Mouse (Mus musculus) erythroid progenitor cell, adult 5-6 weeks (primary cell): ENCODE data around the gene Pcbp3. TPM values are rescaled to one million over a fixed set of nuclear protein-coding genes. Genes with fewer than 3 reads are reported as not detected.

ENCODE experiments used
- ATAC-seq: replicated peaks from 2 replicates; pipeline ENCODE4 v1.8.0; 2016; ENCODE audit warnings: moderate number of reproducible peaks, mild to moderate bottlenecking, moderate TSS enrichment, inconsistent platforms; ENCODE audit not compliant: poor library complexity, low FRiP score, severe bottlenecking
- total RNA-seq, 2 experiments: library from RNA; stranded (forward) in 1 of 2; stranded (reverse) in 1 of 2; fragments of 150-400 nt in 1 of 2; fragments of 186-747, 209-891 nt in 1 of 2; gene quantifications; 2 replicates each; pipeline versions ENCODE4 v1.2.3 to v1.2.4; 2015 to 2017; ENCODE audit warnings: low replicate concordance in 2 of 2

Pcbp3 gene
- total RNA-seq, 2 experiments from 2014 or later, result 2.9 TPM; not detected in 1

DNA sequence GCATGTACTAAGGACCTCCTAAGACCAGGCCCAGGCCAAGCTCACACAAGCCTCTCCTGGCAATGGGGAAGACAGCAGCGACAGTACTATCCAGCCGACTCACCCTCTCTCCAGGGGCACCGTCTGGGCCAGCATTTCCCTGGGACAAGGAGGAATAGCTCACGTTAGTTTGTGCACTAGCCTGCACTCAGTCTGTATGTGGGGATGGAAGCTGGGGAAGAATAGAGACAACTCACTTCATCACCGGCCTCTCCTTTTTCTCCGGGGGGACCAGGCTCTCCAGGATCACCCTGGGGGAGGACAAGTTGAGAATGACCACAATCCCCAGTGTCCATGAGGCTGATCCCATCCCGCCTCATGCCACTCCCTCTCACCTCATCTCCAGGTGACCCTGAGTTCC, 244.7 kb downstream of the Pcbp3 start:
- ATAC-seq, result no peak

DNA sequence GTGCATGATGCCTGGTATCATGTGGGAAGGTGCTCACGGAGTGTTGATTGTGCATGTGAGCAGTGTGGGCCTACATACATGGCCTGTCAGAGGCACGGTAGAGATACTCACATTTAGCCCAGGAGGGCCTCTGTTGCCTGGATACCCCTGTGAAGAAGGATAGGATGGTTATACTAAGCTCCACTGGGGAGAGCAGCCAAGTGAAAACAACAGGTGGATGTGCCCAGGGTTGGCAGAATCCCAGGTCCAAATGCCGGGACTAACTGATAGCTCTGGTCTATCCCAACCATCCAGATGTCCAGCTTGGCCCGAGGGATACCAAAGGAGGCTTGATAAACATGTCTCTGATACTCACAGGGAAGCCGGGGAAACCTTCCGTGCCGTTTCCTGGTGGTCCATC, 247.4 kb downstream of the Pcbp3 start:
- ATAC-seq, result no peak

DNA sequence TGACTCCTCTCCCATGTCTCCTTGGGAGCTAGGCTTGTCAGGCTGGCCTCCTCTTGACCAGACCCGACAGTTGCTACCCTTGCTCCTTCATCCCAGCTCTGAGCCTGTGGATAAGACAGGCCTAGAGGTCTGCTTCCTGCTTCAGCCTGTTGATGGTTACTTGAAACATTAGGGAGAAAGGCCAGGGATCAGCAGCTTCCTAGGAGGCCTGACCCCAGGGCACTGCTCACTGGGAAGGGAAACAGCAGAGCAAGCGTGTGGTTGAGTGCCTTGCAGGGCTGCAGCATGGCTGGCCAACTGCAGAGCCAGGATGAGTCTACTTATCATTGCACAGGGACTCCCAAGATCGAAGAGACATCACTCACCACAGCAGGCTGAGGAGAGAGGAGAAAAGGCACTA, 249.2 kb downstream of the Pcbp3 start:
- no peak for ATAC-seq

Other genes starting within 250 kb of the Pcbp3 start
- gene Col6a1, start 235.7 kb downstream of the Pcbp3 start, total RNA-seq (2015; ENCODE audit: low replicate concordance), result not detected in 2 replicates
- gene Col6a1, start 235.7 kb downstream of the Pcbp3 start, total RNA-seq (2017; ENCODE audit: low replicate concordance), result not detected in 2 replicates
- gene Slc19a1, start 70.4 kb upstream of the Pcbp3 start, total RNA-seq (2015; ENCODE audit: low replicate concordance), result 1.4 and 2.9 TPM in 2 replicates
- 3.3 and 7.9 TPM in 2 replicates for gene Slc19a1, start 70.4 kb upstream of the Pcbp3 start, total RNA-seq (2017; ENCODE audit: low replicate concordance)
- not detected in 2 replicates for gene Col18a1, start 204.7 kb upstream of the Pcbp3 start, total RNA-seq (2015; ENCODE audit: low replicate concordance)
- 0.26 TPM in 1 of 2 replicates, not detected in the other for gene Col18a1, start 204.7 kb upstream of the Pcbp3 start, total RNA-seq (2017; ENCODE audit: low replicate concordance)